Mouse (Mus musculus) myocyte (in vitro differentiated cells): ENCODE data around the gene Xrcc1. TPM values are rescaled to one million over a fixed set of nuclear protein-coding genes. Genes with fewer than 3 reads are reported as not detected.
A peak's percentile ranks its signal among the peaks of the same experiment; 100 is the strongest.
"Not testable (repeated sequence)": the region's sequence is repeated elsewhere in the genome, so short reads cannot be mapped to it uniquely, and the experiment has no call there.

Source experiments
- H3K27me3 ChIP-seq: one replicate; pipeline ENCODE4 v1.6.1; 2011; ENCODE audit not compliant: control insufficient read depth, insufficient read depth, insufficient read length
- H3K36me3 ChIP-seq: one replicate; pipeline ENCODE4 v1.6.1; 2011; ENCODE audit not compliant: control insufficient read depth, insufficient read depth
- H3K4me2 ChIP-seq: one replicate; pipeline ENCODE4 v1.6.1; 2011; ENCODE audit warnings: low read depth, control low read depth
- H3K4me3 ChIP-seq: one replicate; pipeline ENCODE4 v1.5.1; 2011; ENCODE audit warnings: mild to moderate bottlenecking, control low read depth, moderate library complexity
- H3K79me2 ChIP-seq: one replicate; pipeline ENCODE4 v1.6.1; 2011; ENCODE audit not compliant: control insufficient read depth, insufficient read depth
- H3ac ChIP-seq: one replicate; pipeline ENCODE4 v1.6.1; 2011; ENCODE audit not compliant: control insufficient read depth, insufficient read length
- CEBPB ChIP-seq: IDR thresholded peaks from 2 replicates; pipeline ENCODE4 v1.6.1; 2011; ENCODE audit warnings: mild to moderate bottlenecking, moderate library complexity; ENCODE audit not compliant: poor library complexity, insufficient read depth, severe bottlenecking
- E2F4 ChIP-seq: IDR thresholded peaks from one replicate; pipeline ENCODE4 v1.6.1; 2011; ENCODE audit warnings: mild to moderate bottlenecking, control low read depth, moderate library complexity; ENCODE audit not compliant: insufficient read depth
- MAX ChIP-seq: IDR thresholded peaks from one replicate; pipeline ENCODE4 v1.6.1; 2011; ENCODE audit warnings: low read depth, mild to moderate bottlenecking, control low read depth
- MYOD1 ChIP-seq, 3 experiments: IDR thresholded peaks; one replicate each; pipeline ENCODE4 v1.6.1; 2011; ENCODE audit warnings: control low read depth in 2 of 3, low read depth in 2 of 3, mild to moderate bottlenecking in 2 of 3, moderate library complexity in 1 of 3; ENCODE audit not compliant: insufficient read length in 2 of 3, control insufficient read depth in 1 of 3
- MYOG ChIP-seq, 3 experiments: IDR thresholded peaks; one replicate each; pipeline ENCODE4 v1.6.1; 2011; ENCODE audit warnings: control low read depth in 2 of 3, low read depth in 2 of 3, mild to moderate bottlenecking in 2 of 3; ENCODE audit not compliant: insufficient read length in 2 of 3, control insufficient read depth in 1 of 3, insufficient read depth in 1 of 3
- POLR2A ChIP-seq: IDR thresholded peaks from one replicate; pipeline ENCODE4 v1.6.1; 2011; ENCODE audit warnings: low read depth, mild to moderate bottlenecking, control low read depth, moderate library complexity; ENCODE audit not compliant: insufficient read length
- POLR2AphosphoS2 ChIP-seq: IDR thresholded peaks from one replicate; pipeline ENCODE4 v1.6.1; 2011; ENCODE audit warnings: low read depth, control low read depth; ENCODE audit not compliant: insufficient read length
- REST ChIP-seq: IDR thresholded peaks from one replicate; pipeline ENCODE4 v1.6.1; 2011; ENCODE audit warnings: mild to moderate bottlenecking, control low read depth, moderate library complexity; ENCODE audit not compliant: insufficient read depth, insufficient read length
- SRF ChIP-seq: IDR thresholded peaks from one replicate; pipeline ENCODE4 v1.6.1; 2011; ENCODE audit warnings: low read depth; ENCODE audit not compliant: control insufficient read depth, insufficient read length
- TCF12 ChIP-seq: IDR thresholded peaks from one replicate; pipeline ENCODE4 v1.6.1; 2011; ENCODE audit warnings: mild to moderate bottlenecking, control low read depth; ENCODE audit not compliant: poor library complexity, insufficient read depth, severe bottlenecking
- TCF3 ChIP-seq: IDR thresholded peaks from one replicate; pipeline ENCODE4 v1.6.1; 2011; ENCODE audit warnings: low read depth, control low read depth; ENCODE audit not compliant: insufficient read length
- USF1 ChIP-seq: IDR thresholded peaks from one replicate; pipeline ENCODE4 v1.6.1; 2011; ENCODE audit warnings: low read depth, mild to moderate bottlenecking, control low read depth, moderate library complexity
- polyA plus RNA-seq: library from polyadenylated mRNA; unstranded; fragments of >200 nt; fragmentation: generic; extraction: Trizol; gene quantifications from one replicate; pipeline ENCODE4 v1.2.1, GENCODE M21; 2012; ENCODE audit warnings: missing spikeins

Gene Xrcc1
- polyA plus RNA-seq, 1 experiment: 32.7 TPM

GRCm38 (mm10) chr7:24612308-24612910, 66.3 kb downstream of the Xrcc1 start:
- peak overlapping the region; percentile 46 for H3K4me3 ChIP-seq
- TF ChIP-seq TCF12: no peak
- TF ChIP-seq TCF3: no peak
- TF ChIP-seq MYOG (IDR thresholded peaks at IDR 0.05; ENCODE audit: control insufficient read depth in 1 of 3, insufficient read depth in 1 of 3, insufficient read length in 2 of 3, low read depth in 2 of 3): no peak
- no peak for TF ChIP-seq USF1
- TF ChIP-seq REST: no peak
- no peak for TF ChIP-seq CEBPB
- no peak for TF ChIP-seq MAX
- TF ChIP-seq MYOD1 (IDR thresholded peaks at IDR 0.05; ENCODE audit: control insufficient read depth in 1 of 3, insufficient read length in 2 of 3, low read depth in 2 of 3): no peak
- TF ChIP-seq POLR2A: no peak
- TF ChIP-seq SRF: no peak
- H3ac ChIP-seq: no peak overlapping the region
- H3K36me3 ChIP-seq: no peaks in the 10 kb centered on the region
- peak overlapping the region; percentile 82 for H3K4me2 ChIP-seq
- no peaks in the 10 kb centered on the region for H3K79me2 ChIP-seq
- H3K27me3 ChIP-seq: no peaks in the 10 kb centered on the region

DNA sequence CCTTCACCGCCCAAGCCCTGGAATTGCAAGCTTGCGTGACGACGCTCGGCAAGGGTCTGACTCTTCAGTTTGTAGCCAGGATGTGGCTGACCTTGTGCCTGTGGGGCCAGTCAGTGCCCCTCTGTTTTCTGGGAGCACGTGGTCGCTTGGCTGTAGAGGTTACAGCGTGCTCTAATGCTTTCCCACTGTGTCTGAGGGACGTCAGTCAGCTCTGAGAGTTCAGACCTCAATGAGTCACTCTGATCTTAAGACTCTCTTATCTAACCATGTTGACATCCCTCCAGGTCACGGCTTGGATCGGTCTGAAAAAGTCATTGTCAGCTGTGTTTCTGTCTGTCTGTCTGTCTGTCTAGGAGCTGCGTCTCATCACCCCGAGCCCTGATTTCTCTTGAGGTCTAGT, 68.7 kb downstream of the Xrcc1 start:
- H3K27me3 ChIP-seq: no peaks in the 10 kb centered on the region

GRCm38 (mm10) chr7:24617763-24618162, 71.7 kb downstream of the Xrcc1 start:
- no peak for TF ChIP-seq POLR2AphosphoS2
- no peak for TF ChIP-seq MYOD1 (IDR thresholded peaks at IDR 0.05; ENCODE audit: control insufficient read depth in 1 of 3, insufficient read length in 2 of 3, low read depth in 2 of 3)
- H3K4me3 ChIP-seq: no peak overlapping the region
- H3K79me2 ChIP-seq: no peaks in the 10 kb centered on the region
- H3ac ChIP-seq: no peak overlapping the region
- no peaks in the 10 kb centered on the region for H3K27me3 ChIP-seq
- no peak overlapping the region for H3K4me2 ChIP-seq
- H3K36me3 ChIP-seq: peaks cover 7% of the 10 kb centered on the region

More for the DNA sequence above, 68.7 kb downstream of the Xrcc1 start:
- TF ChIP-seq TCF12: no peak
- TF ChIP-seq E2F4: no peak
- TF ChIP-seq MYOD1 (IDR thresholded peaks at IDR 0.05; ENCODE audit: control insufficient read depth in 1 of 3, insufficient read length in 2 of 3, low read depth in 2 of 3): no peak
- no peak for TF ChIP-seq POLR2AphosphoS2
- no peak for TF ChIP-seq REST
- Histone ChIP-seq H3ac (no peak overlapping the region), H3K4me2 (no peak overlapping the region), H3K79me2 (no peaks in the 10 kb centered on the region), H3K36me3 (peaks cover 6% of the 10 kb centered on the region), H3K4me3 (no peak overlapping the region)

- H3K27me3 ChIP-seq, H3ac ChIP-seq, H3K36me3 ChIP-seq, H3K4me2 ChIP-seq, H3K79me2 ChIP-seq, H3K4me3 ChIP-seq: not testable (repeated sequence)
Observed at GRCm38 (mm10) chr7:24618374-24618773, 72.3 kb downstream of the Xrcc1 start.

GRCm38 (mm10) chr7:24619671-24620397, 73.7 kb downstream of the Xrcc1 start:
- Histone ChIP-seq H3ac (no peak overlapping the region), H3K36me3 (peaks cover 13% of the 10 kb centered on the region), H3K79me2 (no peaks in the 10 kb centered on the region), H3K27me3 (no peaks in the 10 kb centered on the region), H3K4me2 (no peak overlapping the region), H3K4me3 (no peak overlapping the region)
- TF ChIP-seq TCF12 (no peak), REST (no peak), CEBPB (no peak), USF1 (no peak), MYOD1 (IDR thresholded peaks at IDR 0.05; ENCODE audit: control insufficient read depth in 1 of 3, insufficient read length in 2 of 3, low read depth in 2 of 3) (no peak), TCF3 (no peak), SRF (no peak), POLR2AphosphoS2 (no peak), MAX (no peak)
